Mouse (Mus musculus): ENCODE data around the gene Bdh1. TPM values are rescaled to one million over a fixed set of nuclear protein-coding genes. Genes with fewer than 3 reads are reported as not detected.
A peak's percentile ranks its signal among the peaks of the same experiment; 100 is the strongest.

The Bdh1 gene
- polyA plus RNA-seq, 1 experiment from 2014 or later, result 98.2 TPM

DNA sequence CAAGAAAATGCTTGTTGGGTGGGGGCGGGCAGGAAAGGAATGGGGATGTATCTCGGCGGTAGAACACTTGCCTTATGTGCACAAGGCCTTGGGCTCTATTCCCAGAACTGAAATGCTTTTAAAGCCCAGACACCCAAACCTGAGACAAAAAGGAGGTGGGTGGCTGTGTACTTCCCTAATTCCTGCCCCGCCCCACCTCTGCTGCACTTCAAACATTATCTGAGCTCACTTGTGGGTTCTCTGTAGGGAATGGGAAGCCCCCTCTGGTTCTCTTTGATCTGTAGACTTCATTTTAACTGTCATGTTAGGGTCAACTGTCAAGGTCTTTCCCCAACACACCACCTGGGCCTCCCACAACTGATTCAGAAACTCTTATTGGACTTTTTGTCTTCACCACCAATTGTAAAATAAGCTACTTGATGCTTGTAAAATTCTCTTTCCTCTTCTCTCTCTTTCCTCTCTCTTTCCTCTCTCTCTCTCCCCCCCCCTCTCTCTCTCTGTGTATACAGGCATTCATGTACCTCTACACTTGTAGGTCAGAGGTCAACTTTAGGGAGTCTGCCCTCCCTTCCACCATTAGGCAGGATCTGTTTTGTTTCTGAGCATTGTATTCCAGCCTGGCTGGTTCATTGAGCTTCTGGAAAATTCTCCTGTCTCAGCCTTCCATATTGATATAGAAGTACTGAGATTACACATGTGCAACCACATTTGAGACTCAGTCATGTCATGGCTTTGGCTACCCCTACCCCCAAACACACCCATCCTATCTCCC, 2.5 kb downstream of the Bdh1 start:
- Histone ChIP-seq H3K27me3 (ENCODE audit: control insufficient read depth, insufficient read depth, low read length) (peaks cover 4% of the 10 kb centered on the region; the same call in 1 of the 2 replicates), H3K9ac (ENCODE audit: low read length) (no peak overlapping the region), H3K4me3 (replicated peaks; ENCODE audit: low read length) (no peak overlapping the region), H3K4me2 (ENCODE audit: low read depth, low read length) (no peak overlapping the region), H3K9me3 (replicated peaks; ENCODE audit: control insufficient read depth, low read length) (no peaks in the 10 kb centered on the region), H3K27ac (ENCODE audit: low read length) (no peak overlapping the region; the same call in 1 of the 2 replicates), H3K4me1 (ENCODE audit: control insufficient read depth, insufficient read depth, low read length) (no peaks in the 10 kb centered on the region), H3K36me3 (ENCODE audit: control insufficient read depth, insufficient read depth, low read length) (no peaks in the 10 kb centered on the region)
- no peak for ATAC-seq (ENCODE audit: insufficient read depth, low FRiP score)
- 79% methylated on average over 4 of the region's 4 CpGs for WGBS

DNA sequence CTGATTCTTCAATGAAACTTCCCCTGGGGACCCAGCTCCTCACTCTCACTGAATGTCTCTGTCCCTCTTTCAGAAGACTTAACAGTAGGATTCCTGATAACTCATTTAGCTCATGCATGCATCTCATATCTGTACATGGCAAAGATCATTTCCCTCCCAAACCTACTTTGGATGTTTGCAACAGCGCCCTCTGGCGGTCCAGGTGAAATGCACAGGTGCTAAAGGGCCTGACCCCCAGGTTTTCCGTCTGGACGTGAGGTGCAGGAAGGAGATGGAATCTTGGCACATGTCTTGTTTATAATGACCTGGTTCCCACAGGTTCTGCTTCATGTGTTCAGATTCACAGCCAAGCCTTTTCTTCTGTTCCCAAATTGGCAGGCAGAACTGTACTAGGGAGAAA, 3.4 kb downstream of the Bdh1 start:
- no peak overlapping the region for H3K27ac ChIP-seq (ENCODE audit: low read length)
- 0 out of 2 replicates have a peak, but pooled peaks cover 5% of the 10 kb centered on the region for H3K4me1 ChIP-seq (ENCODE audit: control insufficient read depth, insufficient read depth, low read length)
- H3K36me3 ChIP-seq (ENCODE audit: control insufficient read depth, insufficient read depth, low read length), result no peaks in the 10 kb centered on the region
- H3K4me3 ChIP-seq (replicated peaks; ENCODE audit: low read length), result no peak overlapping the region
- peaks cover 4% of the 10 kb centered on the region; the same call in 1 of the 2 replicates for H3K27me3 ChIP-seq (ENCODE audit: control insufficient read depth, insufficient read depth, low read length)
- 1% methylated on average over 4 of the region's 4 CpGs for WGBS
- no peaks in the 10 kb centered on the region for H3K9me3 ChIP-seq (replicated peaks; ENCODE audit: control insufficient read depth, low read length)
- no peak for ATAC-seq (ENCODE audit: insufficient read depth, low FRiP score)
- H3K9ac ChIP-seq (ENCODE audit: low read length), result no peak overlapping the region
- no peak overlapping the region for H3K4me2 ChIP-seq (ENCODE audit: low read depth, low read length)

DNA sequence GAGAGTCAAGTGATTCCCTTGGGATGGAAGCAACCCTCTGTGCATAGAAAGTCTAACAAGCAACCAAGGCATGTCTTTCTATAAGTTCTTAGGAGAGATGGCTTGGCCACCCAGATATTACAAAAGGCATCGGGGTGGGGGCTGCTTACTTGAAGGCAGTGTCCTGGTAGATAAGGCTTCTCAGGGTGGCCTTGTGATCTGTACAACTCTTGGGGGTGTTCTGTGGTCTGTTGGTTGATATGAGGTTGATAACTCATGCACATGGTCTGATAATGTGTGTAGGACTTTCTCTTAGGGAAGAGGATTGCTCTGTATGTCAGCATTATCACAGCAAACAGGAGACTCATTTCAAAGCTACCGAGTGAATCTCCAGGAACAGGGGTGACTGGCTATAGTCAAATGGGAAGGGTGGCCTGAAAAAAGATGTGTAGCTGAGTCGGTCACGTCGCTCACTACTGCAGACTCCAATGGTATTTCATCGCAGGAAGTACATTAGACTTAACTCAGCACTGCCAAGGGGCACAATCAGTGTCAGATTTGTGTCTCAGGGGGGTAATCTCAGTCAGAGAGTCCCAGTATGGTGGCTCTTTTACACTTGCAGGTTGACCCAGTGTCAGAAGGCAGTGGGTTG, 4.5 kb downstream of the Bdh1 start:
- Histone ChIP-seq H3K4me1 (ENCODE audit: control insufficient read depth, insufficient read depth, low read length) (0 out of 2 replicates have a peak, but pooled peaks cover 5% of the 10 kb centered on the region), H3K4me3 (replicated peaks; ENCODE audit: low read length) (no peak overlapping the region), H3K9me3 (replicated peaks; ENCODE audit: control insufficient read depth, low read length) (no peaks in the 10 kb centered on the region), H3K36me3 (ENCODE audit: control insufficient read depth, insufficient read depth, low read length) (no peaks in the 10 kb centered on the region), H3K4me2 (ENCODE audit: low read depth, low read length) (no peak overlapping the region), H3K9ac (ENCODE audit: low read length) (no peak overlapping the region), H3K27ac (ENCODE audit: low read length) (no peak overlapping the region), H3K27me3 (ENCODE audit: control insufficient read depth, insufficient read depth, low read length) (peaks cover 4% of the 10 kb centered on the region; the same call in 1 of the 2 replicates)
- WGBS, result 82% methylated on average over 6 of the region's 6 CpGs
- ATAC-seq (ENCODE audit: insufficient read depth, low FRiP score), result no peak

DNA sequence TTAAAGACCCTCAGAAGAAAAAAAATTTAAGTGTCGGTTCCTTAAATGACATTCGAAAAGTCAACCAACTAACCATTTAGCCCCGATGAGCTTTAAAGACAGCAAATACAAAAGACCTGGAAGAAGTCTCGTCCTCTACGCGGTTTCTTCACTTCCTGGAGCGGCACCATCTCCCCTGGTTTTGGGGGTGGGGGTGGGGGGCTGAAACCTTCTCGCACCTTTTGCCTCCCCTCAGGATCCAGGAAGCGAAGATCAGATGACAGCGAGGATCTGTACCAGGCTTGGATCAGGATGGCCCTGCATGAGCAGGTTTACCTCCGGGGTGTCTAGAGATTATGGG, 6.2 kb downstream of the Bdh1 start:
- Histone ChIP-seq H3K27me3 (ENCODE audit: control insufficient read depth, insufficient read depth, low read length) (peaks cover 4% of the 10 kb centered on the region; the same call in 1 of the 2 replicates), H3K4me3 (replicated peaks; ENCODE audit: low read length) (peak overlapping the region; percentile 63), H3K9ac (ENCODE audit: low read length) (peak overlapping the region; percentile 79), H3K4me1 (ENCODE audit: control insufficient read depth, insufficient read depth, low read length) (peaks cover 12% of the 10 kb centered on the region), H3K27ac (ENCODE audit: low read length) (no peak overlapping the region; the same call in 1 of the 2 replicates), H3K4me2 (ENCODE audit: low read depth, low read length) (peak overlapping the region; percentile 91), H3K9me3 (replicated peaks; ENCODE audit: control insufficient read depth, low read length) (no peaks in the 10 kb centered on the region), H3K36me3 (ENCODE audit: control insufficient read depth, insufficient read depth, low read length) (no peaks in the 10 kb centered on the region)
- WGBS, result 5% methylated on average over 11 of the region's 11 CpGs
- ATAC-seq (ENCODE audit: insufficient read depth, low FRiP score), result no peak

DNA sequence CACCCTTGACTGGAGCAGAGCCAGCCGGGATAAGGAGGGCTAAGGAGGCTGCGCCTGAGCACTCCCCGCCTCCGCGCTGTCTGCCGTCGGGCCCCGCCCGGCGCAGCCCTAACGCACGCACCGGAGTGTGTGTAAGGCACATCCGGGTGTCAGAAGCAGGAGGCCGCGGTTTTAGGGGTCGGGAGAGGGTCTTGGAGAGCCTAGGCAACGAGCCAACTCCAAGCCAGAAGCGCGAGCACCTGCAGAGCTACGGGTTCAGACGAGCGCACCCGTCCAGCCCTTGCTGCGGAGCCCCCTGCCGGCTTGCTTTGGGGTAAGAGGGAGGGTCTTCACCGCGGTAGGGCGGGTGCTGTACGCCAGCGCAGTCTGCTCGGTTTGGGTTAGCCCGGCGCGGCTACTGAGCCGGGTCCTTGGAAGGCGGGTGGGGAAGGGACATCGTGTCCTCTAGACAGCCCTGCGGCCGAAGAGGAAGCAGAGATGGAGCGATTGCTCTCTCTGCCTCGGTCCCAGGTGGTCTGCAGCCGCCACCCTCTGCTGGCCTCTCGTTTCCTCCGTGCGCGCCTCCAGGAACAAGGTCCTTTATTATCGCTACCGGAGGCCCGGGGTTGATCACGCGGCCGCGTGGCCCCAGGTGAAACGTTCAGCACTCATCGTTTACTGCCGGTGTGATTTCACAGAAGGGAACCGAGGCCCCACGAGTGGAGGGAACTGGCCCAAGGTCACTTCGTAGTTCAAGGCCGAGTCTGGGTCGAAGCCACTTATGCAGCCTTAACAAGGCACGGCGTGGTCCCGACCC, 6.8 kb downstream of the Bdh1 start:
- H3K27me3 ChIP-seq (ENCODE audit: control insufficient read depth, insufficient read depth, low read length), result peaks cover 4% of the 10 kb centered on the region; the same call in 1 of the 2 replicates
- 1% methylated on average over 65 of the region's 65 CpGs for WGBS
- no peaks in the 10 kb centered on the region for H3K36me3 ChIP-seq (ENCODE audit: control insufficient read depth, insufficient read depth, low read length)
- peak overlapping the region; percentile 79 for H3K9ac ChIP-seq (ENCODE audit: low read length)
- peaks cover 17% of the 10 kb centered on the region for H3K4me1 ChIP-seq (ENCODE audit: control insufficient read depth, insufficient read depth, low read length)
- H3K27ac ChIP-seq (ENCODE audit: low read length), result peak overlapping the region; percentile 72
- H3K4me3 ChIP-seq (replicated peaks; ENCODE audit: low read length), result peak overlapping the region; percentile 63
- ATAC-seq (ENCODE audit: insufficient read depth, low FRiP score), result peak; percentile 62
- H3K9me3 ChIP-seq (replicated peaks; ENCODE audit: control insufficient read depth, low read length), result no peaks in the 10 kb centered on the region
- H3K4me2 ChIP-seq (ENCODE audit: low read depth, low read length), result peak overlapping the region; percentile 91

DNA sequence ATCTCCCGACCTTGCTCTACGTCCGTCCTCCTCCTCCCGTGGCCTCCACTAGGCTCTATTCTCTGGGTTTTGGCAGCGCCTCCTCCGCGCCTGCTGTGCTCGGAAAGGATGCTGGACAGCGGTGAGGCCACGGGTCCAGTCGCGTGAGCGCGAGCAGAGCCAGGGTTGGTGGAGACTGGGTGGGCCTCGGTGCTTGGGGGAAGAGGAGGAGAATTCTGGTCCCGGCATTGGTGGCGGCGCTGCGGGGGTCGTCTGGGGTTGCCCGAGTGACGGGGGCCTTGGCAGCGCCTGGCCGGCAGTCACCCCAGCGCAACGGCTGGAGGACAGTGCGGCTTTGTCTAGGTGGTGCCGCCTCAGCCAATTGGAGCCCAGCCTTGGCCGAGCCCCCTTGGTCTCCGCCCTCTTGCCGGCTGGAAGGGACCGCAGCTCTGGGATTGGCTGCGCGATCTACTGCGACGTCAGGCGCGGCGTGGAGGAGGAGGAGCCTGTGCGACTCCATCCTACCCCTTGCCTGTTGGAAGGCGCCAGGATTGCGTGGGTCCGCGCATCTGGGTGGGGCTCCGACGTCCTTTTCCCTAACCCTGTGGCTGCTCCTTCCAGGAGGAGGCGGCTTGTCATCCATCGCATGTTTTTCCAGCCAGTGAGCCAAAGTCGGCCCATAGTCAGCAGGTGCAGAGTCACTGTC, 7.5 kb downstream of the Bdh1 start:
- Histone ChIP-seq H3K4me1 (ENCODE audit: control insufficient read depth, insufficient read depth, low read length) (peaks cover 17% of the 10 kb centered on the region), H3K9me3 (replicated peaks; ENCODE audit: control insufficient read depth, low read length) (no peaks in the 10 kb centered on the region), H3K36me3 (ENCODE audit: control insufficient read depth, insufficient read depth, low read length) (no peaks in the 10 kb centered on the region), H3K4me2 (ENCODE audit: low read depth, low read length) (peak overlapping the region; percentile 91), H3K9ac (ENCODE audit: low read length) (peak overlapping the region; percentile 79), H3K27me3 (ENCODE audit: control insufficient read depth, insufficient read depth, low read length) (peaks cover 4% of the 10 kb centered on the region; the same call in 1 of the 2 replicates), H3K27ac (ENCODE audit: low read length) (peak overlapping the region; percentile 72), H3K4me3 (replicated peaks; ENCODE audit: low read length) (peak overlapping the region; percentile 63)
- WGBS, result under 1% methylated on average over 49 of the region's 49 CpGs
- ATAC-seq (ENCODE audit: insufficient read depth, low FRiP score), result peak; percentile 95

DNA sequence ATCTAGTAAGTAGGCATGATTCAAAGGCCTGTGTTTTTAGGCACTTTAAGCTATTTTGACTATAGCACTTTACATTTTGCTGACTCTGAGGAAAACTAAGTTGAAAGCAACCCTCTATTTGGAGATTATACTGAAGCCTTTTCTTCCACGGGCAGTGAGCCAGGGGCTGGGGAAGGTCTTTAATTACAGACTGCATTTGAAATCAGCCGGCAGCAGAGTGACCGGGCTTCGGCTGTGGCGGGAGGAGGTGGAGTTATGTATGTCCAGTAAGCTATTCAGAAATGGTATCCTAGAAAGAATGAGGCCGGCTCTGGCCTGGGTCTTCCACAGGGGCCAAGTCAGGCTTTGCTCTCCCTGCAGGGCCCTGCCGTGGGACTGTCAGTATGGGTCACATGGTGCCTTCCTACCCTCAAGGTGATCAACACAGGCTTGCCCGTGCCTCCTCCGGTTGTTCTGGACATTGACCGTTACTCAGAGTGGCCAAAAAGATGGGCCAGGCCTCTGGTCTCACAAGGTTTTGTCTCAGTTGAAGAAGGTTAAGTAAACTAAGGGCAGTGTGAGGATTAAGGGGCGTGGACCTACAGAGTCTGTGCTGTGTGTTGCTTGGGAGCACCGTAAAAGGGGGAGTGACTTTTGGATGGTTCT, 11.5 kb downstream of the Bdh1 start:
- 52% methylated on average over 12 of the region's 12 CpGs for WGBS
- peaks cover 2% of the 10 kb centered on the region; the same call in 1 of the 2 replicates for H3K36me3 ChIP-seq (ENCODE audit: control insufficient read depth, insufficient read depth, low read length)

DNA sequence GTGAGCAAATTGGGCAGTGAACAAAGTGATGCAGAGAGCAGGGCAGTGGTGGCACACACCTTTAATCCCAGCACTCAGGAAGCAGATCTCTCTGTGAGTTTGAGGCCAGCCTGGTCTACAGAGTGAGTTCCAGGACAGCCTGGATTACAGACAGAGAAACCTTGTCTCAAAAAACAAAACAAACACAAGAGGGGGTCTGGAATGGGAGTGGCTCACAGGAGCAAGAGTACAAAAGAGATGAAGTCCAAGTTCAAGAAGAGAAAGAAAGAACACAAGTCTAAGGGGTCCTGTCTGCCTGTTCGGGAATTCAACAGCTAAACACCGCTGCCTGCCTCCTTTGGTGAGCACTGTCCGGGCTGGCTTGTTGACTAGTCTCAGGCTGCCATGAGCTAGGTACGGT, 13.1 kb downstream of the Bdh1 start:
- ATAC-seq (ENCODE audit: insufficient read depth, low FRiP score), result no peak
- Histone ChIP-seq H3K9ac (ENCODE audit: low read length) (no peak overlapping the region), H3K36me3 (ENCODE audit: control insufficient read depth, insufficient read depth, low read length) (peaks cover 14% of the 10 kb centered on the region), H3K4me1 (ENCODE audit: control insufficient read depth, insufficient read depth, low read length) (peaks cover 13% of the 10 kb centered on the region), H3K9me3 (replicated peaks; ENCODE audit: control insufficient read depth, low read length) (no peaks in the 10 kb centered on the region), H3K27me3 (ENCODE audit: control insufficient read depth, insufficient read depth, low read length) (no peaks in the 10 kb centered on the region), H3K27ac (ENCODE audit: low read length) (no peak overlapping the region), H3K4me3 (replicated peaks; ENCODE audit: low read length) (no peak overlapping the region), H3K4me2 (ENCODE audit: low read depth, low read length) (no peak overlapping the region)
- 86% methylated on average over 4 of the region's 4 CpGs for WGBS

More for the DNA sequence above, 11.5 kb downstream of the Bdh1 start:
- no peaks in the 10 kb centered on the region for H3K9me3 ChIP-seq (replicated peaks; ENCODE audit: control insufficient read depth, low read length)
- peak overlapping the region; percentile 36; the same call in 1 of the 2 replicates for H3K9ac ChIP-seq (ENCODE audit: low read length)
- no peaks in the 10 kb centered on the region for H3K27me3 ChIP-seq (ENCODE audit: control insufficient read depth, insufficient read depth, low read length)
- H3K4me1 ChIP-seq (ENCODE audit: control insufficient read depth, insufficient read depth, low read length), result peaks cover 17% of the 10 kb centered on the region
- ATAC-seq (ENCODE audit: insufficient read depth, low FRiP score), result no peak
- no peak overlapping the region for H3K4me3 ChIP-seq (replicated peaks; ENCODE audit: low read length)
- peak overlapping the region; percentile 47; the same call in 1 of the 2 replicates for H3K27ac ChIP-seq (ENCODE audit: low read length)
- H3K4me2 ChIP-seq (ENCODE audit: low read depth, low read length), result no peak overlapping the region
